Mouse (Mus musculus): ENCODE results near the gene Pakap. TPM values are rescaled to one million over a fixed set of nuclear protein-coding genes. Genes with fewer than 3 reads are reported as not detected.
A peak's percentile ranks its signal among the peaks of the same experiment; 100 is the strongest.

The Pakap gene
- polyA plus RNA-seq, 1 experiment: 0.22 TPM

- TF ChIP-seq CTCF (IDR thresholded peaks at IDR 0.05; ENCODE audit: extremely low read depth, insufficient read length, insufficient replicate concordance, low read depth, low read length) (no peak), POLR2A (IDR thresholded peaks at IDR 0.05; ENCODE audit: low read depth, low read length) (no peak)
- H3K27me3 ChIP-seq (ENCODE audit: control insufficient read depth, insufficient read depth, low read length): no peaks in the 10 kb centered on the region
- no peaks in the 10 kb centered on the region for H3K36me3 ChIP-seq (ENCODE audit: control insufficient read depth, insufficient read depth, low read length)
- WGBS: 41% methylated on average over 5 of the region's 5 CpGs
- H3K4me1 ChIP-seq (ENCODE audit: control insufficient read depth, insufficient read depth, insufficient read length, low read length): peaks cover 3% of the 10 kb centered on the region; the same call in 1 of the 2 replicates
- no peak overlapping the region for H3K27ac ChIP-seq (ENCODE audit: insufficient read depth, low read depth, low read length)
- H3K4me3 ChIP-seq (ENCODE audit: low read depth, low read length): no peak overlapping the region
Observed at GRCm38 (mm10) chr4:57895140-57895539, 327.2 kb downstream of the Pakap start.

GRCm38 (mm10) chr4:57895902-57896301 is 327.9 kb downstream of the Pakap start:
- Histone ChIP-seq H3K4me3 (ENCODE audit: low read depth, low read length) (no peak overlapping the region), H3K27me3 (ENCODE audit: control insufficient read depth, insufficient read depth, low read length) (no peaks in the 10 kb centered on the region), H3K27ac (ENCODE audit: insufficient read depth, low read depth, low read length) (no peak overlapping the region), H3K36me3 (ENCODE audit: control insufficient read depth, insufficient read depth, low read length) (no peaks in the 10 kb centered on the region), H3K4me1 (ENCODE audit: control insufficient read depth, insufficient read depth, insufficient read length, low read length) (peaks cover 3% of the 10 kb centered on the region; the same call in 1 of the 2 replicates)
- TF ChIP-seq POLR2A (IDR thresholded peaks at IDR 0.05; ENCODE audit: low read depth, low read length): no peak
- no peak for TF ChIP-seq CTCF (IDR thresholded peaks at IDR 0.05; ENCODE audit: extremely low read depth, insufficient read length, insufficient replicate concordance, low read depth, low read length)
- 72% methylated on average over 6 of the region's 6 CpGs for WGBS

GRCm38 (mm10) chr4:57896631-57897030 is 328.7 kb downstream of the Pakap start:
- H3K4me3 ChIP-seq (ENCODE audit: low read depth, low read length): no peak overlapping the region
- TF ChIP-seq CTCF (IDR thresholded peaks at IDR 0.05; ENCODE audit: extremely low read depth, insufficient read length, insufficient replicate concordance, low read depth, low read length) (no peak), POLR2A (IDR thresholded peaks at IDR 0.05; ENCODE audit: low read depth, low read length) (no peak)
- H3K36me3 ChIP-seq (ENCODE audit: control insufficient read depth, insufficient read depth, low read length): no peaks in the 10 kb centered on the region
- H3K27ac ChIP-seq (ENCODE audit: insufficient read depth, low read depth, low read length): no peak overlapping the region
- 83% methylated on average over 3 of the region's 3 CpGs for WGBS
- H3K27me3 ChIP-seq (ENCODE audit: control insufficient read depth, insufficient read depth, low read length): no peaks in the 10 kb centered on the region
- peaks cover 3% of the 10 kb centered on the region; the same call in 1 of the 2 replicates for H3K4me1 ChIP-seq (ENCODE audit: control insufficient read depth, insufficient read depth, insufficient read length, low read length)

GRCm38 (mm10) chr4:57901210-57901609 is 333.2 kb downstream of the Pakap start:
- Histone ChIP-seq H3K27ac (ENCODE audit: insufficient read depth, low read depth, low read length) (no peak overlapping the region), H3K27me3 (ENCODE audit: control insufficient read depth, insufficient read depth, low read length) (no peaks in the 10 kb centered on the region), H3K36me3 (ENCODE audit: control insufficient read depth, insufficient read depth, low read length) (no peaks in the 10 kb centered on the region), H3K4me1 (ENCODE audit: control insufficient read depth, insufficient read depth, insufficient read length, low read length) (peaks cover 4% of the 10 kb centered on the region; the same call in 1 of the 2 replicates), H3K4me3 (ENCODE audit: low read depth, low read length) (no peak overlapping the region)
- no peak for TF ChIP-seq POLR2A (IDR thresholded peaks at IDR 0.05; ENCODE audit: low read depth, low read length)
- TF ChIP-seq CTCF (IDR thresholded peaks at IDR 0.05; ENCODE audit: extremely low read depth, insufficient read length, insufficient replicate concordance, low read depth, low read length): peak; percentile 85
- 3% methylated on average over 4 of the region's 4 CpGs for WGBS

GRCm38 (mm10) chr4:57902619-57903018 is 334.6 kb downstream of the Pakap start:
- WGBS: 66% methylated on average over 5 of the region's 5 CpGs
- H3K36me3 ChIP-seq (ENCODE audit: control insufficient read depth, insufficient read depth, low read length): no peaks in the 10 kb centered on the region
- no peak overlapping the region for H3K27ac ChIP-seq (ENCODE audit: insufficient read depth, low read depth, low read length)
- H3K4me3 ChIP-seq (ENCODE audit: low read depth, low read length): no peak overlapping the region
- H3K27me3 ChIP-seq (ENCODE audit: control insufficient read depth, insufficient read depth, low read length): no peaks in the 10 kb centered on the region
- no peak for TF ChIP-seq CTCF (IDR thresholded peaks at IDR 0.05; ENCODE audit: extremely low read depth, insufficient read length, insufficient replicate concordance, low read depth, low read length)
- no peak for TF ChIP-seq POLR2A (IDR thresholded peaks at IDR 0.05; ENCODE audit: low read depth, low read length)
- peaks cover 2% of the 10 kb centered on the region; the same call in 1 of the 2 replicates for H3K4me1 ChIP-seq (ENCODE audit: control insufficient read depth, insufficient read depth, insufficient read length, low read length)

- Histone ChIP-seq H3K27me3 (ENCODE audit: control insufficient read depth, insufficient read depth, low read length) (no peaks in the 10 kb centered on the region), H3K27ac (ENCODE audit: insufficient read depth, low read depth, low read length) (no peak overlapping the region), H3K36me3 (ENCODE audit: control insufficient read depth, insufficient read depth, low read length) (0 out of 2 replicates have a peak, but pooled peaks cover 4% of the 10 kb centered on the region), H3K4me3 (ENCODE audit: low read depth, low read length) (peak overlapping the region; percentile 36; the same call in 1 of the 2 replicates), H3K4me1 (ENCODE audit: control insufficient read depth, insufficient read depth, insufficient read length, low read length) (peaks cover 2% of the 10 kb centered on the region; the same call in 1 of the 2 replicates)
- TF ChIP-seq POLR2A (IDR thresholded peaks at IDR 0.05; ENCODE audit: low read depth, low read length): no peak
- TF ChIP-seq CTCF (IDR thresholded peaks at IDR 0.05; ENCODE audit: extremely low read depth, insufficient read length, insufficient replicate concordance, low read depth, low read length): peak; percentile 95; the same call in 1 of the 2 replicates
- 4% methylated on average over 5 of the region's 5 CpGs for WGBS
Observed at GRCm38 (mm10) chr4:57904211-57904610, 336.2 kb downstream of the Pakap start.

GRCm38 (mm10) chr4:57904638-57905037 is 336.7 kb downstream of the Pakap start:
- Histone ChIP-seq H3K4me1 (ENCODE audit: control insufficient read depth, insufficient read depth, insufficient read length, low read length) (peaks cover 2% of the 10 kb centered on the region; the same call in 1 of the 2 replicates), H3K4me3 (ENCODE audit: low read depth, low read length) (peak overlapping the region; percentile 36; the same call in 1 of the 2 replicates), H3K27ac (ENCODE audit: insufficient read depth, low read depth, low read length) (no peak overlapping the region), H3K36me3 (ENCODE audit: control insufficient read depth, insufficient read depth, low read length) (peaks cover 4% of the 10 kb centered on the region; the same call in 1 of the 2 replicates), H3K27me3 (ENCODE audit: control insufficient read depth, insufficient read depth, low read length) (no peaks in the 10 kb centered on the region)
- TF ChIP-seq POLR2A (IDR thresholded peaks at IDR 0.05; ENCODE audit: low read depth, low read length) (no peak), CTCF (IDR thresholded peaks at IDR 0.05; ENCODE audit: extremely low read depth, insufficient read length, insufficient replicate concordance, low read depth, low read length) (no peak)
- WGBS: 21% methylated on average over 9 of the region's 9 CpGs

Data from small intestine, adult 2 months (tissue).